Mouse (Mus musculus): ENCODE results near the gene Slc8a3.

DNA sequence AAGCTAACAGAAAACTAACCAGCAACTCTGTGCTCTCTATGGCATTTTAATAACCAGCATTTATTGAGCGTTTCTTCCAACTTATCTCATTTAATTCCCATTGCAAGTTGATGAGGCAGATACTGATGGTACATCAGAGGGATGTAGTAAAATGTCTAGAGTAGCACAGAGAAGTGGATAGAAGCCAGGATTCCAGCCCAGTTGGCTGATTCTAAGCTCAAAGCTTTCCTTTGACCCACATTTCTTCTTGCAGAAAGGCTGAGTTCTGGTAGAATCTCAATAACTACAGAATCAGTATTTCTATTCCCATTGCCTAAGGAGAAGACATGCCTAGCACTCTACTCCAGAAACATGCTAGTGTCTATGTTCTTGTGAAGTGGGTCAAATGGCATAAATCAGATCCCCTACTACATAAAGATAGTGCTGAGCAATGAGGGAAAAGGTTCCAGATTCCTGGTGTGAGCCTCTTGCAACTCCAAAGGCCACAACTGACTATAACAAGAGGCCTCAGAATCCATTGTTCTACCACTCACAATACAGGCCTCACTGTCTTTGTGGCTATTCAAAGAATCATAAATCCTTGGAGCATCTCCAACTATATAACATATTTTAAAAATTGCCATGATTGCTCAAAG is 99.1 kb downstream of the Slc8a3 start:
- TF ChIP-seq CTCF (IDR thresholded peaks at IDR 0.05; ENCODE audit: extremely low read depth, insufficient read depth, insufficient read length, insufficient replicate concordance) (no peak), POLR2A (IDR thresholded peaks at IDR 0.05; ENCODE audit: low read depth, low read length) (no peak)
